Mouse (Mus musculus) splenic B cell, adult 2 months (primary cell): ENCODE data around the gene Tuba4a.

ENCODE experiments used
- DNase-seq: peaks from one replicate; pipeline ENCODE4 v3.0.0-alpha.2; 2011; ENCODE audit warnings: low read depth, low spot score
- H3K27me3 ChIP-seq: 2 replicates; pipeline ENCODE4 v1.6.1; 2012; ENCODE audit warnings: mild to moderate bottlenecking, low read length, moderate library complexity, mixed read lengths; ENCODE audit not compliant: control insufficient read depth, poor library complexity, insufficient read depth, severe bottlenecking
- H3K36me3 ChIP-seq: 2 replicates; pipeline ENCODE4 v1.6.1; 2012; ENCODE audit warnings: mild to moderate bottlenecking, low read length, moderate library complexity, mixed read lengths; ENCODE audit not compliant: control insufficient read depth, poor library complexity, insufficient read depth, severe bottlenecking

Tuba4a gene

DNA sequence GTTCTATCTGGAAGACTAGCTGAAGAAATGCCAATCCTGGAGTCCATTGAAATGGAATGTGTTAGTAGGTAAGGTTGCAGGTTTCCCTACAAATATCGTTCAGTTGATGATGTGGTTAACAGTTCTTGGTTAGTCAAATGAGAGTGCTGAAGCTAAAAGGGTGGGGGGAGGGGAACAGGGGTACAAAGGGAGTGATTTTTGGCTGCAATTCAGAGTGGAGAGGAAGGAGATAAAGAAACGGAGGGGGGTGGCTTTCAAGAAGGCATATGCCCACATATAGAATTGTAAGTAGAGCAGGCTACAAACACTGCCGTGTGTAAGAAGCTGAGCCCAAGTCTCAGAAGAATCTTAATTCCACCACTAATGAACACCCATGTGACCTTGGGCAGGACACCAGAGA lies 5.8 kb upstream of the Tuba4a start:
- no peak for DNase-seq
- H3K36me3 ChIP-seq: no peaks in the 10 kb centered on the region

DNA sequence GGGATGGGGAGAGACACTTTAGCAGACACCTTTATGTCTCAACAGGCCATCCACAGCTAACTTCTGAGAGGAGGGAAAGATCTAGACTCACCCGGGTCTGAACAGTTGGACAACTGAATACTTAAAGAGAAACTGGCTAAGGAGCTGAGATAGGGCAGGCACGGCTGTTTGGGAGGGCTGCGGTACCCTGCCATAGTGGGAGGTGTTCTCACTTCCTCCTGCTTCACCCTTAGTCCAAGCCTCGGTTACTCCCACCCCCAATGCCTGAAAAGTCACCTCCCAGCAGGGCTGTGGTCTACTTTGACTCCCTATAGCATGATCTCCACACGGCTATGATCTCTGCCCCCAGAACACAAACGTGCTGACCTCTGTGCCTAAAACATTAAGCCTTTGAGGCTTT lies 3.9 kb upstream of the Tuba4a start:
- peak; percentile 42 for DNase-seq
- no peaks in the 10 kb centered on the region for H3K27me3 ChIP-seq
- H3K36me3 ChIP-seq: no peaks in the 10 kb centered on the region

More for the DNA sequence above, 5.8 kb upstream of the Tuba4a start:
- H3K27me3 ChIP-seq: no peaks in the 10 kb centered on the region

DNA sequence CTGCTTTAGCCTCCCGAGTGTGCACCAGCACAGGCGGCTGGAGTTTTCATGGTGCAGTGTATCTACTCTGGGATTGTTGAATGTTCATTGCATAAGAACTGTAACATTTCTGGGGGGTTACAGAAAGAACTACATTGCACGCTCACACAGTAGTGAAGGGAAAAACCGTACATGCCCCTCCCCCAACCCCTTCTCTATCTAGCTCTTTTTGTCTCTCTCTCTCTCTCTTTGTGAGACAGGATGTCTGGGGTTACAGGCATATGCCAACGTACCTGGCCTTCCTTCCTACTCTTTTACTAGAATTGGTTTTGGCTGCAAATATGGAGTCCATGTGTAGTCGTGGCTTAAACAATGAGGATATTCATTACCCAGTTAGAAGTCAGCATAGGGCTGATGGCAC lies 3.3 kb upstream of the Tuba4a start:
- no peak for DNase-seq
- H3K36me3 ChIP-seq: no peaks in the 10 kb centered on the region
- no peaks in the 10 kb centered on the region for H3K27me3 ChIP-seq

- no peak for DNase-seq
- no peaks in the 10 kb centered on the region for H3K27me3 ChIP-seq
- H3K36me3 ChIP-seq: no peaks in the 10 kb centered on the region; the same call in 1 of the 2 replicates
Observed at GRCm38 (mm10) chr1:75221538-75221937, 1.9 kb upstream of the Tuba4a start.

DNA sequence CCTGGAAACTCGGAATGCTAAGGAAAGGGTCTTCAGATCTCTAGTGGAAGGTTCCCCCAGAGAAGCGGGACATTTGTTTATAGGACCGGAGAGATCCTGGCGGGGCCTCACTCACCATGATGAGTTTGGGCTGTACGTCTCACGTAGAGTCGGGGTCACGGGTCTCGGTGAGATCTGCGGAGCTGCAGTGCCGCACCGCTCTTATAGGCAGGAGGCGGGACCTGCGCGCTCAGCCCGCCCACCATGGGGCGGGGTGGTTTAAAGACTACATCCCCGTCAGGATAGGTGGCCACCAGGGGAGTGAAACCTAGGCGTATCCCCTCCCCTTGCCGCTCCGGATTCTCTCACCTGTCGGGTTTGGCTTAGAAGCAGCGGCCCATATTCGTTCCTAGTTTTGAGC lies 587 bp downstream of the Tuba4a start:
- Histone ChIP-seq H3K27me3 (no peaks in the 10 kb centered on the region), H3K36me3 (peaks cover 11% of the 10 kb centered on the region)
- peak; percentile 97 for DNase-seq

- Histone ChIP-seq H3K36me3 (peaks cover 11% of the 10 kb centered on the region), H3K27me3 (no peaks in the 10 kb centered on the region)
- peak; percentile 78 for DNase-seq
Observed at GRCm38 (mm10) chr1:75218227-75219001, 1.3 kb downstream of the Tuba4a start.

DNA sequence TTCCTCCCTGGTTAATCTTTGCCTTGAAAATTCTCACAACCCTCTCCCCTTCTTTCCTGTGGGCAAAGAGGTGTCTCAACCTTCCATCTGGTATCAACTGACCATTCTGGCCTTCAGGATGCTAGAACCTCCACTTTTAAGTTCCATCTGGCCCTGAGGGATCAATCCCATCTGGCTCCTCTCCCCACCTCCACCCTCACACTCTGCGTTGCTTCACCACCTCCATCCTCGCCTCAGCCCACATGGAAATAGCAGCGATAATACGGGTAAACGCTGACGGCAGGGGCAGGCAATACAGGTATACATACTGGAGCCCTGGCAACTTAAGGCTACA lies 1.8 kb downstream of the Tuba4a start:
- Histone ChIP-seq H3K36me3 (peaks cover 11% of the 10 kb centered on the region), H3K27me3 (no peaks in the 10 kb centered on the region)
- no peak for DNase-seq

- no peaks in the 10 kb centered on the region for H3K27me3 ChIP-seq
- peaks cover 13% of the 10 kb centered on the region for H3K36me3 ChIP-seq
- DNase-seq: no peak
Observed at GRCm38 (mm10) chr1:75216797-75217585, 2.7 kb downstream of the Tuba4a start.

- Histone ChIP-seq H3K36me3 (peaks cover 13% of the 10 kb centered on the region), H3K27me3 (no peaks in the 10 kb centered on the region)
- no peak for DNase-seq
Observed at GRCm38 (mm10) chr1:75215785-75216184, 3.9 kb downstream of the Tuba4a start.

GRCm38 (mm10) chr1:75214886-75215285 lies 4.8 kb downstream of the Tuba4a start:
- Histone ChIP-seq H3K36me3 (peaks cover 13% of the 10 kb centered on the region), H3K27me3 (no peaks in the 10 kb centered on the region)
- no peak for DNase-seq

DNA sequence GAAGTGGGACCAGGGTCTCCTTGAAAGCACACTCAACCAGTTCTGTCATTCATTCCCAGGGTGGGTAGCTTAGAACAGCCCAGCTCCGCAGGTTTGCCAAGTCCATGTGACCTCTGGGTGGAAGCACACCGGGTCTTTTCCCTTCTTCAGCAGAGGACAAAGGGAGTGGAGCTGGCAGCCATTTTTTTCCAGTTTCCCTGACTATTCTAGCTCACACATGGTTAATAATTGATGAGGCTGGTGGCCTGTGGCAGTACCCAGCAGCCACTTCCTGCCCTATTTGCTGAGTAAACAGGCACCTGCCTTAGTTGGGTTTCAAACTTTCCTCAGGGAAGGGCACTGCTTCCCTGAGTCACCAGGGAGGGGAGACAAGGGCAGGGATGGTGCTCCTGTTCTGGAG lies 5.2 kb downstream of the Tuba4a start:
- no peaks in the 10 kb centered on the region for H3K27me3 ChIP-seq

DNA sequence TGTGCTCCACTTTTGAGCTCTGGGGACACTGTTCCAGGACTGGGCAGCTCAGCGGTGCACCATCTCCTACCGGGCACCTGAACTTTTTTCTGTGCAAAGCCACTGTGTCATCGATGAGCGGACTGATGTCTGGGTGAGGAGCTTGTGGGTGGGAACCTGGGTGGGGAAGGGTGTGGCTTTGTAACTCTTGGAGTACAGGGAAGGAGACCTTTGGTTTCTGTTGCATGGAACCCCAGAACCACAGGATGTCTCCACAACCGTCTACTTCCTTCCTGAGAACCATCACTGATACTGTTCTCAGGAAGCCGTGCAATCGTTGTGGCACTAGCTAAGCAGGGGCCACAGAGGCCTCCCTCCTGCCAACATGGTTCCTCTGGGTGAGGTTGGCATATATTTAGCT lies 6.6 kb downstream of the Tuba4a start:
- Histone ChIP-seq H3K27me3 (no peaks in the 10 kb centered on the region), H3K36me3 (peaks cover 13% of the 10 kb centered on the region)
- no peak for DNase-seq

More for the DNA sequence above, 5.2 kb downstream of the Tuba4a start:
- peaks cover 13% of the 10 kb centered on the region for H3K36me3 ChIP-seq
- no peak for DNase-seq

GRCm38 (mm10) chr1:75212542-75212941 lies 7.1 kb downstream of the Tuba4a start:
- H3K27me3 ChIP-seq: no peaks in the 10 kb centered on the region

GRCm38 (mm10) chr1:75211141-75211708 lies 8.4 kb downstream of the Tuba4a start:
- H3K36me3 ChIP-seq: peaks cover 13% of the 10 kb centered on the region
- H3K27me3 ChIP-seq: no peaks in the 10 kb centered on the region
- DNase-seq: no peak

More at GRCm38 (mm10) chr1:75212542-75212941, 7.1 kb downstream of the Tuba4a start:
- DNase-seq: no peak
- H3K36me3 ChIP-seq: peaks cover 13% of the 10 kb centered on the region
